In the genomic region with DNA sequence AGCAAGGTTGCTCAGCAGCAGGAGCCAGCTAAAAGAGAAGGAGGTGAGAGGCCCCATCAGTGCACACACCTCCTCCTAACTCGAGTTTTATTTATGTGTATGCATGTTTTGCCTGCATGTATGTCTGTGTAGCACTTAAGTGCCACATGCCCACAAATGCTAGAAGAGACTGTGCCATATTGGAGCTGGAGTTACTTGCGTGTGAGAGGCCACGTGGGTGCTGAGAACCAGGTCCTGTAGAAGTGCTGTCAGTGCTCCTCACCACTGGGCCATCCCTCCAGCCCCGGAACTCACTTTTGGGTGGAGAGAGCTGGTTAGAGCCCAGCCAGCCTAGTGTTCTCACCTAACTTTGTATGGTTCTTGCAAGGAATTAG, we compare ENCODE assay signal across 7 mouse cellular contexts. TPM values are rescaled to one million over a fixed set of nuclear protein-coding genes. Genes with fewer than 3 reads are reported as not detected.
DNase-seq lines count a peak whose midpoint lies in the region; ATAC-seq and TF ChIP-seq lines count a peak whose summit lies in the region.

No protein-coding gene starts in this region.

- H3K4me2 ChIP-seq in forebrain, embryonic 12.5 days: peak overlapping the region; percentile 80
- peak overlapping the region; percentile 89 for H3K4me2 ChIP-seq in limb, embryonic 14.5 days (replicated peaks; ENCODE audit: low read depth, low read length, severe bottlenecking)
- peak overlapping the region; percentile 89 for H3K4me2 ChIP-seq in stomach, embryonic 16.5 days (ENCODE audit: low read depth, low read length)

- H3K4me1 ChIP-seq in megakaryocyte, embryonic 14.5 days: peaks cover 88% of the 10 kb centered on the region
- peaks cover 24% of the 10 kb centered on the region for H3K4me1 ChIP-seq in forebrain, embryonic 12.5 days
- peaks cover 11% of the 10 kb centered on the region for H3K4me1 ChIP-seq in limb, embryonic 14.5 days (ENCODE audit: control insufficient read depth, insufficient read depth, low read length)
- H3K4me1 ChIP-seq in stomach, embryonic 16.5 days (ENCODE audit: control insufficient read depth, insufficient read depth, low read length): peaks cover 28% of the 10 kb centered on the region

- peaks cover 5% of the 10 kb centered on the region; the same call in 1 of the 2 replicates for H3K9me3 ChIP-seq in megakaryocyte, embryonic 14.5 days
- no peaks in the 10 kb centered on the region for H3K9me3 ChIP-seq in forebrain, embryonic 12.5 days
- no peaks in the 10 kb centered on the region for H3K9me3 ChIP-seq in limb, embryonic 14.5 days (ENCODE audit: control insufficient read depth, low read length)
- H3K9me3 ChIP-seq in stomach, embryonic 16.5 days (replicated peaks; ENCODE audit: control insufficient read depth, low read length): no peaks in the 10 kb centered on the region

- no peaks in the 10 kb centered on the region for H3K27me3 ChIP-seq in megakaryocyte, embryonic 14.5 days (replicated peaks)
- H3K27me3 ChIP-seq in forebrain, embryonic 12.5 days: no peaks in the 10 kb centered on the region
- H3K27me3 ChIP-seq in limb, embryonic 14.5 days (ENCODE audit: control insufficient read depth, insufficient read depth, low read length): no peaks in the 10 kb centered on the region
- no peaks in the 10 kb centered on the region for H3K27me3 ChIP-seq in stomach, embryonic 16.5 days (ENCODE audit: control insufficient read depth, insufficient read depth, low read length)

- no peak for ATAC-seq in megakaryocyte, adult 5-6 weeks (ENCODE audit: poor library complexity, severe bottlenecking)
- no peak for ATAC-seq in forebrain, embryonic 12.5 days (ENCODE audit: low FRiP score)
- ATAC-seq in limb, embryonic 14.5 days (ENCODE audit: low FRiP score, low read depth): no peak
- ATAC-seq in stomach, embryonic 16.5 days (ENCODE audit: insufficient read depth, low FRiP score): no peak

- H3K27ac ChIP-seq in forebrain, embryonic 12.5 days: 0 out of 2 replicates have a peak overlapping the region, but pooled peaks have one; percentile 89
- no peak overlapping the region for H3K27ac ChIP-seq in limb, embryonic 14.5 days (replicated peaks; ENCODE audit: low read depth, low read length)
- peak overlapping the region; percentile 78 for H3K27ac ChIP-seq in stomach, embryonic 16.5 days (ENCODE audit: low read length)

- H3K9ac ChIP-seq in forebrain, embryonic 12.5 days: peak overlapping the region; percentile 67
- peak overlapping the region; percentile 50; the same call in 1 of the 2 replicates for H3K9ac ChIP-seq in limb, embryonic 14.5 days (ENCODE audit: low read depth, low read length, severe bottlenecking)
- H3K9ac ChIP-seq in stomach, embryonic 16.5 days (ENCODE audit: low read length): peak overlapping the region; percentile 73

- TF ChIP-seq POLR2A in limb, embryonic 14.5 days (IDR thresholded peaks at IDR 0.05; ENCODE audit: borderline replicate concordance, extremely low read depth, insufficient read depth, insufficient read length): no peak

- H3K36me3 ChIP-seq in megakaryocyte, embryonic 14.5 days (replicated peaks; ENCODE audit: low read length): peaks cover 69% of the 10 kb centered on the region
- H3K36me3 ChIP-seq in forebrain, embryonic 12.5 days (replicated peaks): peaks cover 37% of the 10 kb centered on the region
- peaks cover 37% of the 10 kb centered on the region for H3K36me3 ChIP-seq in limb, embryonic 14.5 days (ENCODE audit: control insufficient read depth, insufficient read depth, low read length)
- peaks cover 27% of the 10 kb centered on the region for H3K36me3 ChIP-seq in stomach, embryonic 16.5 days (ENCODE audit: control insufficient read depth, insufficient read depth, low read length)

- DNase-seq in limb, embryonic 14.5 days (ENCODE audit: low spot score): no peak
- DNase-seq in urinary bladder, postnatal 4 days (ENCODE audit: low spot score in 2 of 2): no peak
- no peak for DNase-seq in cerebellum, adult 18-20 months

- peak overlapping the region; percentile 94 for H3K4me3 ChIP-seq in megakaryocyte, embryonic 14.5 days (replicated peaks)
- peak overlapping the region; percentile 66; the same call in 1 of the 2 replicates for H3K4me3 ChIP-seq in forebrain, embryonic 12.5 days (replicated peaks)
- H3K4me3 ChIP-seq in limb, embryonic 14.5 days (replicated peaks; ENCODE audit: low read length): peak overlapping the region; percentile 61
- H3K4me3 ChIP-seq in stomach, embryonic 16.5 days (replicated peaks; ENCODE audit: low read length): peak overlapping the region; percentile 79

- WGBS in forebrain, embryonic 12.5 days: 86% methylated on average over 4 of the region's 4 CpGs
- WGBS in limb, embryonic 14.5 days: 82% methylated on average over 4 of the region's 4 CpGs
- WGBS in stomach, embryonic 16.5 days: 73% methylated on average over 4 of the region's 4 CpGs

RNA-seq across cellular contexts. Expression of gene Ndufa6, which starts 6.8 kb away (rescaled TPM):
- polyA plus RNA-seq in megakaryocyte, embryonic 14.5 days (2012; ENCODE audit: insufficient read depth, low replicate concordance): 274 and 631 TPM in 2 replicates
- total RNA-seq in megakaryocyte, adult 5-6 weeks (2015): 254 and 294 TPM in 2 replicates
- total RNA-seq in megakaryocyte, adult 5-6 weeks (2017): 138 and 158 TPM in 2 replicates
- 277 and 278 TPM in 2 replicates for polyA plus RNA-seq in forebrain, embryonic 12.5 days (2016; fragmentation: Nextera tagmentation; extraction: Ambion mirVana)
- 252 and 318 TPM in 2 replicates for polyA plus RNA-seq in limb, embryonic 14.5 days (2012; rRNA removed)
- polyA plus RNA-seq in limb, embryonic 14.5 days (2014; fragmentation: Nextera tagmentation; extraction: Ambion mirVana): 325 and 348 TPM in 2 replicates
- polyA plus RNA-seq in stomach, embryonic 16.5 days (2015; fragmentation: Nextera tagmentation; extraction: Ambion mirVana): 352 and 428 TPM in 2 replicates

RNA-seq across cellular contexts. Expression of gene Smdt1, which starts 8.5 kb away (rescaled TPM):
- polyA plus RNA-seq in megakaryocyte, embryonic 14.5 days (2012; ENCODE audit: insufficient read depth, low replicate concordance): 118 and 198 TPM in 2 replicates
- total RNA-seq in megakaryocyte, adult 5-6 weeks (2015): 226 and 229 TPM in 2 replicates
- 123 and 170 TPM in 2 replicates for total RNA-seq in megakaryocyte, adult 5-6 weeks (2017)
- polyA plus RNA-seq in forebrain, embryonic 12.5 days (2016; fragmentation: Nextera tagmentation; extraction: Ambion mirVana): 245 and 250 TPM in 2 replicates
- polyA plus RNA-seq in limb, embryonic 14.5 days (2012; rRNA removed): 175 and 178 TPM in 2 replicates
- 255 and 258 TPM in 2 replicates for polyA plus RNA-seq in limb, embryonic 14.5 days (2014; fragmentation: Nextera tagmentation; extraction: Ambion mirVana)
- 278 and 284 TPM in 2 replicates for polyA plus RNA-seq in stomach, embryonic 16.5 days (2015; fragmentation: Nextera tagmentation; extraction: Ambion mirVana)

RNA-seq across cellular contexts. Expression of gene Pheta2, which starts 8.5 kb away (rescaled TPM):
- polyA plus RNA-seq in megakaryocyte, embryonic 14.5 days (2012; ENCODE audit: insufficient read depth, low replicate concordance): 1.2 and 5.5 TPM in 2 replicates
- total RNA-seq in megakaryocyte, adult 5-6 weeks (2015): 2.4 and 2.7 TPM in 2 replicates
- 3.5 and 3.7 TPM in 2 replicates for total RNA-seq in megakaryocyte, adult 5-6 weeks (2017)
- polyA plus RNA-seq in forebrain, embryonic 12.5 days (2016; fragmentation: Nextera tagmentation; extraction: Ambion mirVana): 3.0 and 3.6 TPM in 2 replicates
- 12.8 and 15.3 TPM in 2 replicates for polyA plus RNA-seq in limb, embryonic 14.5 days (2012; rRNA removed)
- 11.9 and 14.1 TPM in 2 replicates for polyA plus RNA-seq in limb, embryonic 14.5 days (2014; fragmentation: Nextera tagmentation; extraction: Ambion mirVana)
- polyA plus RNA-seq in stomach, embryonic 16.5 days (2015; fragmentation: Nextera tagmentation; extraction: Ambion mirVana): 17.5 and 18.3 TPM in 2 replicates

RNA-seq across cellular contexts. Expression of gene Naga, which starts 8.6 kb away (rescaled TPM):
- polyA plus RNA-seq in megakaryocyte, embryonic 14.5 days (2012; ENCODE audit: insufficient read depth, low replicate concordance): 280 and 641 TPM in 2 replicates
- 159 and 162 TPM in 2 replicates for total RNA-seq in megakaryocyte, adult 5-6 weeks (2015)
- total RNA-seq in megakaryocyte, adult 5-6 weeks (2017): 145 and 160 TPM in 2 replicates
- polyA plus RNA-seq in forebrain, embryonic 12.5 days (2016; fragmentation: Nextera tagmentation; extraction: Ambion mirVana): 20.4 and 20.5 TPM in 2 replicates
- polyA plus RNA-seq in limb, embryonic 14.5 days (2012; rRNA removed): 101 and 118 TPM in 2 replicates
- polyA plus RNA-seq in limb, embryonic 14.5 days (2014; fragmentation: Nextera tagmentation; extraction: Ambion mirVana): 59.3 and 60.1 TPM in 2 replicates
- polyA plus RNA-seq in stomach, embryonic 16.5 days (2015; fragmentation: Nextera tagmentation; extraction: Ambion mirVana): 99.0 and 116 TPM in 2 replicates

RNA-seq across cellular contexts. Expression of gene Cyp2d22, which starts 32.8 kb away (rescaled TPM):
- polyA plus RNA-seq in megakaryocyte, embryonic 14.5 days (2012; ENCODE audit: insufficient read depth, low replicate concordance): 0.13 TPM in 1 of 2 replicates, not detected in the other
- 0.39 TPM in 1 of 2 replicates, not detected in the other for total RNA-seq in megakaryocyte, adult 5-6 weeks (2015)
- total RNA-seq in megakaryocyte, adult 5-6 weeks (2017): 0.37 TPM in 1 of 2 replicates, not detected in the other
- polyA plus RNA-seq in forebrain, embryonic 12.5 days (2016; fragmentation: Nextera tagmentation; extraction: Ambion mirVana): 2.1 and 2.8 TPM in 2 replicates
- 27.5 and 29.5 TPM in 2 replicates for polyA plus RNA-seq in limb, embryonic 14.5 days (2012; rRNA removed)
- polyA plus RNA-seq in limb, embryonic 14.5 days (2014; fragmentation: Nextera tagmentation; extraction: Ambion mirVana): 5.2 and 6.4 TPM in 2 replicates
- 12.6 and 16.4 TPM in 2 replicates for polyA plus RNA-seq in stomach, embryonic 16.5 days (2015; fragmentation: Nextera tagmentation; extraction: Ambion mirVana)
